Mouse (Mus musculus): ENCODE measurements around the gene Dtd2. TPM values are rescaled to one million over a fixed set of nuclear protein-coding genes. Genes with fewer than 3 reads are reported as not detected.

Dtd2 gene
- 1.2 and 3.3 TPM in 2 replicates for polyA plus RNA-seq (2012; ENCODE audit: low replicate concordance)

GRCm38 (mm10) chr12:52005877-52006632, at the start of gene Dtd2:
Dtd2 (minus strand) TSS chr12:52006501.

DNA sequence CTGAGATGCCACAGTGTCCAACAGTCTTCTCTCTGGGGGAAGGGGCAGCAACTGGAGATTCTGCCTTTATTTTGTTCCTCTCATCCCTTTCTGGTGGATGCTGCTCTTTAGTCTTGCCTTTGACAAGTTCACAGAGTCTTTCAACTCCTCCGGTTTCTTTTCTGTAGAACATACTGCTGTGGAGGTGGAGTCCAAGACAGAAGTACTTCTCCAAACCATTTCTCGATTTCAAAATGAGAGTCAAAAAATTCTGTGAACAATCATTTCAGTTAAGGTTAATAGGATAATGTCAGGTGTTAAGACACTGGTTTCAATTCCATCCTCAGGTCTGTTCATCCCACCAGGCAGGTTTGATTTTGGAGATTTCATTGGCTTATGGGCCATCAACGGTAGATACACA, 21.7 kb upstream of the Dtd2 start, which contains the start of gene Gpr33:
Gpr33 (minus strand) TSS at position 101 of the 400 bp plus-strand sequence.

GRCm38 (mm10) chr12:51971070-51971664, 35.1 kb downstream of the Dtd2 start, which contains the start of gene Heatr5a:
Heatr5a (minus strand) TSS chr12:51971321.

Other genes starting within 250 kb of the Dtd2 start
- gene Hectd1, start 177.0 kb downstream of the Dtd2 start, polyA plus RNA-seq (2012; ENCODE audit: low replicate concordance): 8.9 and 10.8 TPM in 2 replicates
- gene Heatr5a, start 35.2 kb downstream of the Dtd2 start, polyA plus RNA-seq (2012; ENCODE audit: low replicate concordance): 0.75 and 3.5 TPM in 2 replicates
- not detected in 2 replicates for gene Gpr33, start 21.6 kb upstream of the Dtd2 start, polyA plus RNA-seq (2012; ENCODE audit: low replicate concordance)
- gene Nubpl, start 91.2 kb upstream of the Dtd2 start, polyA plus RNA-seq (2012; ENCODE audit: low replicate concordance): 3.3 and 5.9 TPM in 2 replicates

Data from hematopoietic multipotent progenitor cell, adult 10-12 weeks (in vitro differentiated cells).